Mouse (Mus musculus): ENCODE measurements around the gene Ptgdr2.

GRCm38 (mm10) chr19:10959085-10959977, 22.4 kb downstream of the Ptgdr2 start:
- TF ChIP-seq CTCF (IDR thresholded peaks at IDR 0.05; ENCODE audit: low read depth) (peak; percentile 73), EP300 (IDR thresholded peaks at IDR 0.05; ENCODE audit: low read depth) (no peak)

Measured in liver, embryonic 14.5 days (tissue).